Mouse (Mus musculus) olfactory bulb, adult 2 months (tissue): ENCODE measurements around the gene Lmo2. TPM values are rescaled to one million over a fixed set of nuclear protein-coding genes. Genes with fewer than 3 reads are reported as not detected.
"Not testable (repeated sequence)": the region's sequence is repeated elsewhere in the genome, so short reads cannot be mapped to it uniquely, and the experiment has no call there.

ENCODE experiments used
- H3K27ac ChIP-seq: fragments of 200-500 bp; 2 replicates; pipeline ENCODE4 v1.5.1; 2012; ENCODE audit warnings: low read depth, low read length; ENCODE audit not compliant: insufficient read depth
- H3K4me1 ChIP-seq: fragments of 200-500 bp; 2 replicates; pipeline ENCODE4 v1.6.1; 2012; ENCODE audit warnings: low read length; ENCODE audit not compliant: control insufficient read depth, insufficient read depth
- H3K4me3 ChIP-seq: fragments of 200-500 bp; 2 replicates; pipeline ENCODE4 v1.5.1; 2012; ENCODE audit warnings: mild to moderate bottlenecking, low read depth, low read length, moderate library complexity; ENCODE audit not compliant: insufficient read depth
- CTCF ChIP-seq: fragments of 200-500 bp; IDR thresholded peaks from 2 replicates; pipeline ENCODE4 v1.5.1; 2012; ENCODE audit warnings: low read depth, mild to moderate bottlenecking, low read length, moderate library complexity; ENCODE audit not compliant: insufficient read depth
- POLR2A ChIP-seq: fragments of 200-500 bp; IDR thresholded peaks from 2 replicates; pipeline ENCODE4 v1.6.1; 2012; ENCODE audit warnings: mild to moderate bottlenecking, low read depth, low read length, moderate library complexity; ENCODE audit not compliant: insufficient read depth
- WGBS: fragments of 180-500 bp; shearing (Covaris S2); methylation state at CpG from one replicate; pipeline ENCODE4 v1.1.7; 2018; 5-methylcytosine and 5-hydroxymethylcytosine counted together
- polyA plus RNA-seq: library from polyadenylated mRNA; stranded (reverse); fragments of >200 nt; gene quantifications from 2 replicates; pipeline ENCODE4 v1.2.4, GENCODE M21; 2012; ENCODE audit warnings: low replicate concordance; ENCODE audit not compliant: missing spikeins, insufficient read depth, insufficient read length

The Lmo2 gene
- polyA plus RNA-seq, 1 experiment: not detected

GRCm38 (mm10) chr2:104007793-104008519 lies 50.2 kb downstream of the Lmo2 start:
- TF ChIP-seq POLR2A: no peak
- no peak for TF ChIP-seq CTCF
- H3K27ac ChIP-seq: no peak overlapping the region
- peaks cover 6% of the 10 kb centered on the region; the same call in 1 of the 2 replicates for H3K4me1 ChIP-seq
- H3K4me3 ChIP-seq: no peak overlapping the region
- WGBS: 91% methylated on average over 7 of the region's 7 CpGs

DNA sequence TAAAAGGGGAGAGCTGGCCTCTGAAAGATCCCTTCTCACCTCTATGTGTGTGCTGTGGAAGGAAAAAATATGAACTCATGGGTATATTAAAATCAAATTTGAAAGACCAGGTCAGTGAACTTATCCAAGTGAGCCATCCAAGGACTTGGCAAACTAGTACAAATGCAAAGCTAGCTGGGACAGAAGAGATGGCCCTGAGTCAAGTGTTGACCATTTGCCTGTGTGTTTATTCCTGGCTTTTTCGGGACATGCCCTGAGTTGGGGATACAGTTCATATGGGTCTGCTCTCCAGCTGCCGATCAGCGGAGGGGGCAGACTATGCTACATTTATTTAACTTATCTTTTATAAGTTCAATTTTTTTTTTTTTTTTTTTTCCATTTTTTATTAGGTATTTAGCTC lies 51.1 kb downstream of the Lmo2 start:
- WGBS: 99% methylated on average over 3 of the region's 3 CpGs
- H3K27ac ChIP-seq, H3K4me1 ChIP-seq, H3K4me3 ChIP-seq: not testable (repeated sequence)

DNA sequence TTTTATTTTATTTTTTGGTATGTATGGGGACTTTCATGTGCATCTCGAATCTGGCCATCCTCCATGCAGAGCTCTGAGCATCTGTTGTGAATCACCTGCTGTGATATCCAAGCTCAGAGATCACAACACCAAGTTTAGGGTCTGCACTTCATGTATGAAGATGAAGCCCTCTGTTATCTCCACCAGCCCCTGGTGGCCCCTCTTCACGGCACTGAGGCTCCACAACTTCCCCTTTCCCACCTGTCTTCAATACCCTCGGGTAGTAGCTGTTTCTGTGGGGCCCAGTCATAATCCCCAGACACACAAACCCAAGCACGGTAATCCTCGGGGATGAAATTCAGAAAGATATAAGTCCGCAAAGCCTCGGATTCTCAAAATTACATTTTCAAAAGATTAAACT lies 65.3 kb downstream of the Lmo2 start:
- Histone ChIP-seq H3K4me3 (no peak overlapping the region), H3K4me1 (no peaks in the 10 kb centered on the region; the same call in 1 of the 2 replicates), H3K27ac (no peak overlapping the region)
- TF ChIP-seq CTCF (no peak), POLR2A (no peak)
- 90% methylated on average over 7 of the region's 7 CpGs for WGBS

GRCm38 (mm10) chr2:104024656-104025055 lies 66.9 kb downstream of the Lmo2 start:
- 97% methylated on average over 4 of the region's 4 CpGs for WGBS
- Histone ChIP-seq H3K27ac (no peak overlapping the region), H3K4me3 (no peak overlapping the region), H3K4me1 (no peaks in the 10 kb centered on the region; the same call in 1 of the 2 replicates)
- TF ChIP-seq CTCF: no peak
- no peak for TF ChIP-seq POLR2A

GRCm38 (mm10) chr2:104027458-104028138 lies 69.8 kb downstream of the Lmo2 start, which contains the start of gene Fbxo3:
Gene Fbxo3, plus strand, starts transcription at chr2:104027721.
- peak within 1 kb of the TSS; percentile 93 for H3K4me3 ChIP-seq
- TF ChIP-seq CTCF: no peak
- 0 out of 2 replicates have a peak, but pooled peaks have one; percentile 36 for TF ChIP-seq POLR2A
- under 1% methylated on average over 43 of the region's 44 CpGs for WGBS
- peak within 1 kb of the TSS; percentile 40 for H3K27ac ChIP-seq
- H3K4me1 ChIP-seq: no peaks in the 10 kb centered on the region; the same call in 1 of the 2 replicates

DNA sequence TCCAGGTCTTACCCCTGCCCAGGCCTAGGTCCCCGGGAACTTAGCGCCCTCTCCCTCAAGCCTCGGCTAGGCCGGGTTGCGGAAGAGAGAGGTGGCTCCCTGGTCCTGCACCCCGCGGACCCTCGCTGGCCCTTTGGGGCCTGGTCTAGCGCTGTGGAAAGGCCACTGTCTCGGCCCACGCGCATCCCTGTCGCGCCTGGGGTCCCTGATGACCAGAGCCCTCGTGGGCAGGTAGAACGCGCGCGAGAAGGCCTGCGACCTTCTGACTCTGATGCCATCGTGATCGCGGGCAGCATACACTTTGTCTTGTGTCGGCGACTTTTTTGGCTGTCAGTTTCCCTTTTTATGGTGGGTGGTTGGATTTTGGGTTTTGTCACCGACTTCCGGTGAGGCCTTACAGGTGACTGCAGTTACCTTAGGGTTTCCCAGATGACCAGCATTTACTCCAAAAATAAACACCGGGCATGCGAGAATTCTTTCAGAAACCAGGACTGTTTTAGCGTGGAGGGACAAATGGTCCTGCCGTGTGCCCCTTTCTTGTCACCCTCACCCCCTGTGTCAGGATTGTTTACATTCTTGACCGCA lies 70.4 kb downstream of the Lmo2 start, which contains the start of gene 4931422A03Rik:
4931422A03Rik (minus strand) TSS at position 223 of the 585 bp plus-strand sequence.
- WGBS: 2% methylated on average over 32 of the region's 32 CpGs
- TF ChIP-seq CTCF (no peak), POLR2A (no peak)
- Histone ChIP-seq H3K4me3 (peak within 1 kb of the TSS; percentile 93), H3K4me1 (no peaks in the 10 kb centered on the region; the same call in 1 of the 2 replicates), H3K27ac (peak within 1 kb of the TSS; percentile 40)

DNA sequence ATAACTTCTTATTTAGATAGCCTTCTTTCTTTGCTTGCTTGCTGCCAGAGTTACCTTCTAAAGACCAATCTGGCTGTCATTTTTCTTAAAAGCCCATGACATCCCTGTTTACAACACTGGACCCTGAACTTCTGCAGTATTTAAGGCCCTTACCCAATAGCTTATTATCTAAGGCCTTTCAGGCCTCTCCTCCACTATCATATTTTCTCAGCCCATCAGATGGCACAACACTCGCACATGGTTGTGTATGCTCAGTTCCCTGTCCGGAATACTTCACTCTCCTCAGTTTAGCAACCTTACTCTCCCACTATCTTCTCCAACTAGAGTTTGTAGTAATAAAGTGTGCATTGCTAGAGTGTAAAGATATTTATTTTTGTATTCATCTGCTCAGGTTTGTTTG lies 71.3 kb downstream of the Lmo2 start:
- 77% methylated on average over 2 of the region's 2 CpGs for WGBS
- Histone ChIP-seq H3K4me1 (no peaks in the 10 kb centered on the region; the same call in 1 of the 2 replicates), H3K4me3 (no peak overlapping the region), H3K27ac (no peak overlapping the region)
- TF ChIP-seq CTCF (no peak), POLR2A (no peak)

- Histone ChIP-seq H3K4me1 (no peaks in the 10 kb centered on the region; the same call in 1 of the 2 replicates), H3K27ac (no peak overlapping the region), H3K4me3 (no peak overlapping the region)
- 83% methylated on average over 3 of the region's 3 CpGs for WGBS
- TF ChIP-seq CTCF (no peak), POLR2A (no peak)
Measured at GRCm38 (mm10) chr2:104030381-104030780, 72.6 kb downstream of the Lmo2 start.

Other genes with a start within 250 kb of the Lmo2 start
- gene Nat10, start 196.7 kb upstream of the Lmo2 start, polyA plus RNA-seq: not detected in 2 replicates
- 392 TPM in 1 of 2 replicates, not detected in the other for gene Caprin1, start 160.3 kb upstream of the Lmo2 start, polyA plus RNA-seq
- gene Fbxo3, start 69.7 kb downstream of the Lmo2 start, polyA plus RNA-seq: not detected in 2 replicates
- gene 4931422A03Rik, start 70.4 kb downstream of the Lmo2 start, polyA plus RNA-seq: not detected in 2 replicates
- not detected in 2 replicates for gene Gm10912, start 107.8 kb downstream of the Lmo2 start, polyA plus RNA-seq
- gene Gm10799, start 110.6 kb downstream of the Lmo2 start, polyA plus RNA-seq: not detected in 2 replicates
- gene Cd59b, start 111.9 kb downstream of the Lmo2 start, polyA plus RNA-seq: not detected in 2 replicates
- not detected in 2 replicates for gene Cd59a, start 137.8 kb downstream of the Lmo2 start, polyA plus RNA-seq
- gene A930018P22Rik, start 164.8 kb downstream of the Lmo2 start, polyA plus RNA-seq: not detected in 2 replicates